Mouse (Mus musculus): ENCODE data around the gene Creb5.
A peak's percentile ranks its signal among the peaks of the same experiment; 100 is the strongest.

DNA sequence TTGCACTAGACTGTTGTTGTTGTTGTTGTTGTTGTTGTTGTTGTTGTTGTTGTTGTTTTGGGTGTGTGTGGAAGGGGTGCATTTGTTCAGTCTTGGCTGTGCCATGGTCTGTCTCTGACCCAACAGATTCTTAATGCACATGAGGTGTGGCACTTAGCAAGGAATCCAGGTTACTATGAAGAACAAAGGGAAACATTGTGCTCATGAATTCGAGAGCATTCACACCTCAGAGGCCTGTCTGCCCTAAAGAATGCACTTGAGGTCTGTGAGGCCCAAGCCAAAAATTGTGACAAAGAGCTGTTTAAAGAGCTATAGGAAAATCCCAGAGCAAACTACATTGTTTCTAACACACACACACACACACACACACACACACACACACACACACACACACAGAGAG is 377.7 kb downstream of the Creb5 start:
- no peak for TF ChIP-seq CTCF (IDR thresholded peaks at IDR 0.05)
- 0 out of 2 replicates have a peak, but pooled peaks have one; percentile 27 for TF ChIP-seq EP300 (IDR thresholded peaks at IDR 0.05)

Data from lung, postnatal 0 days (tissue).